ENCODE assay signal across 11 mouse cellular contexts in the genomic region with DNA sequence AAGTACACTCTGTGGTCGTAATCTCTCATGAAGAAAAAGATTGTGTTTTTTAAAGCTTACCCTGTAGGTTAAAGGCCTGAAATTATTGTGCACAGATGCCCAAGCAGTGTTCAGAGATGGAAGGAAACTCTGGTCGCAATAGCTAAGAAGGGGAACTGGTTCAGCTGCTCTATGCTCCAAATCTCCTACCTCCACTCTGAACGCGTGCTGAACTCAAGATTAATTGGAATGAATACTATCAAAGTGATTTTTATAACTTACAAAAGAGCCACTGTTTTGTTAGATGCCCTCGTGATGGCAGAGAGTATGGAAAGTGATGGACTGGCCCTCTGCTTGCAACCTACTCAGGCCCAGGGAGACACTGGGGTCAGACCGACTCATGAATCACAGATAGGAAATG.
DNase-seq lines count a peak whose midpoint lies in the region; ATAC-seq lines count a peak whose summit lies in the region.
"Had no signal": no experiment of that assay in that cellular context is flagged by ENCODE, and none has a peak within 500 bp of the region (broad histone marks: within the 10 kb centered on the region; RNA-seq: fewer than 3 reads in every experiment).

No protein-coding gene starts in this region.

- H3K9me3 ChIP-seq in heart, embryonic 14.5 days (ENCODE audit: control insufficient read depth, low read length) = no peaks in the 10 kb centered on the region

- H3K27me3 ChIP-seq in heart, embryonic 14.5 days (ENCODE audit: control insufficient read depth, insufficient read depth, low read length) = no peaks in the 10 kb centered on the region

- H3K27ac ChIP-seq in heart, embryonic 14.5 days (replicated peaks in 1 of 2; ENCODE audit: control insufficient read depth in 1 of 2, insufficient read depth in 1 of 2, low read depth in 2 of 2, low read length in 2 of 2) = 0 out of 4 replicates have a peak overlapping the region, but pooled peaks of 1 of the 2 experiments have one; percentile 19

- peaks cover 2 to 21% of the 10 kb centered on the region in 2 experiments for H3K4me1 ChIP-seq in heart, embryonic 14.5 days (ENCODE audit: control insufficient read depth in 2 of 2, insufficient read depth in 2 of 2, low read length in 2 of 2)

- WGBS in heart, embryonic 14.5 days = 65% methylated on average over 6 of the region's 6 CpGs

- H3K4me2 ChIP-seq in heart, embryonic 14.5 days (ENCODE audit: low read length) = peak overlapping the region; percentile 72; the same call in 1 of the 2 replicates

- 0 out of 2 replicates have a peak, but pooled peaks cover 6% of the 10 kb centered on the region for H3K36me3 ChIP-seq in heart, embryonic 14.5 days (ENCODE audit: control insufficient read depth, insufficient read depth, low read length)

- no peak overlapping the region for H3K4me3 ChIP-seq in heart, embryonic 14.5 days (ENCODE audit: control insufficient read depth in 1 of 2, insufficient read depth in 1 of 2, low read depth in 1 of 2, low read length in 2 of 2)
- H3K4me3 ChIP-seq: erythroblast, embryonic 14.5 days had no signal

- no peak overlapping the region for H3K9ac ChIP-seq in heart, embryonic 14.5 days (ENCODE audit: low read length)

- no peak for DNase-seq in heart, adult 11 months
- DNase-seq in thymus, postnatal 25 days = peak; percentile 49
- DNase-seq in thymus, postnatal 0 days (ENCODE audit: low spot score) = no peak
- peak; percentile 44 for DNase-seq in mesoderm, embryonic 11.5 days (ENCODE audit: low read depth, low spot score)
- DNase-seq in embryo, embryonic 10.5 days (ENCODE audit: low spot score) = no peak
- no peak for DNase-seq in retina, postnatal 1 day
- no peak for DNase-seq in lung, postnatal 10 days
- DNase-seq: adrenal gland, postnatal 10 days; kidney, adult 8-10 months had no signal

- no peak for ATAC-seq in heart, embryonic 14.5 days (ENCODE audit: insufficient number of reproducible peaks, insufficient read depth, low FRiP score, low read depth)

Comparison
In these comparisons a context has a peak if more than half of its experiments do, and no peak if none do; other contexts are left out.
1. DNase-seq: peak in thymus, postnatal 25 days (single experiment) and mesoderm, embryonic 11.5 days (single experiment); none in heart, adult 11 months (single experiment), thymus, postnatal 0 days (single experiment), embryo, embryonic 10.5 days (single experiment), retina, postnatal 1 day (single experiment) and lung, postnatal 10 days (single experiment).